In the genomic region with DNA sequence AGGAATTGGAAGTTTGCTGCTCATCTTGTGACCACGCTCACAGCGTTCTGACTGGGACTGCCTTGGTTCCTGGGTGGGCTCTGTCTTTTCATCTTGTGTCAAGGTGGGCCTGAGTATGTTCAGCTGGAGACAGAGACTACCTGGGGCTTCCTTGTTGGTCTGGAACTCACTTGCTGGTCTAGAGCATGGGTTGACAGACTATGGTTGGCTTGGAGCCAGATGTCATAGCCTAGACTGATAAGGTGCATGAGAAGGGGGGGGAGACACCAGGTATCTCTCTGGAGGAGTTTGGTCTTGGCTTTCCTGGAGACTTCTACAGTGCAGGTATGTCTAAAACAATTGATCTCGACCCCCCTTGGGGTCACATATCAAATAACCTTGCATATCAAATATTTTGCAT, we compare ENCODE assay signal across 20 mouse cellular contexts. TPM values are rescaled to one million over a fixed set of nuclear protein-coding genes. Genes with fewer than 3 reads are reported as not detected.
DNase-seq lines count a peak whose midpoint lies in the region; ATAC-seq lines count a peak whose summit lies in the region.
"Had no signal": no experiment of that assay in that cellular context is flagged by ENCODE, and none has a peak within 500 bp of the region (broad histone marks: within the 10 kb centered on the region; RNA-seq: fewer than 3 reads in every experiment).

No protein-coding gene starts in this region.

- no peaks in the 10 kb centered on the region for H3K27me3 ChIP-seq in intestine, embryonic 15.5 days (replicated peaks)
- H3K27me3 ChIP-seq in intestine, embryonic 16.5 days (replicated peaks; ENCODE audit: control insufficient read depth, insufficient read depth, low read length): no peaks in the 10 kb centered on the region
- H3K27me3 ChIP-seq in midbrain, embryonic 11.5 days (ENCODE audit: control insufficient read depth, insufficient read depth, low read length): no peaks in the 10 kb centered on the region
- no peaks in the 10 kb centered on the region for H3K27me3 ChIP-seq in midbrain, embryonic 16.5 days (ENCODE audit: control insufficient read depth, insufficient read depth, low read depth, low read length)
- H3K27me3 ChIP-seq: embryonic facial prominence, embryonic 12.5 days; forebrain, embryonic 13.5 days; forebrain, embryonic 15.5 days; Patski had no signal

- no peak overlapping the region for H3K4me3 ChIP-seq in intestine, embryonic 15.5 days (replicated peaks)
- no peak overlapping the region for H3K4me3 ChIP-seq in intestine, embryonic 16.5 days (ENCODE audit: low read length)
- no peak overlapping the region for H3K4me3 ChIP-seq in midbrain, embryonic 11.5 days (ENCODE audit: low read depth, low read length)
- H3K4me3 ChIP-seq in midbrain, embryonic 16.5 days (ENCODE audit: low read depth, low read length): no peak overlapping the region
- H3K4me3 ChIP-seq: embryonic facial prominence, embryonic 10.5 days; embryonic facial prominence, embryonic 12.5 days; forebrain, embryonic 13.5 days; forebrain, embryonic 15.5 days had no signal

- no peak overlapping the region for H3K4me2 ChIP-seq in intestine, embryonic 15.5 days (replicated peaks)
- H3K4me2 ChIP-seq in intestine, embryonic 16.5 days (ENCODE audit: low read depth, low read length): no peak overlapping the region
- no peak overlapping the region for H3K4me2 ChIP-seq in midbrain, embryonic 11.5 days
- no peak overlapping the region for H3K4me2 ChIP-seq in midbrain, embryonic 16.5 days (ENCODE audit: low read length)
- H3K4me2 ChIP-seq: embryonic facial prominence, embryonic 12.5 days; forebrain, embryonic 13.5 days; forebrain, embryonic 15.5 days had no signal

- intact Hi-C loops in left cerebral cortex, postnatal 10 days (cut with DNase I): no loop called here

- 93% methylated on average over 3 of the region's 3 CpGs for WGBS in intestine, embryonic 15.5 days
- 93% methylated on average over 3 of the region's 3 CpGs for WGBS in intestine, embryonic 16.5 days
- WGBS in midbrain, embryonic 11.5 days: 84% methylated on average over 3 of the region's 3 CpGs
- WGBS in midbrain, embryonic 16.5 days: 84% methylated on average over 3 of the region's 3 CpGs

- H3K4me1 ChIP-seq in intestine, embryonic 15.5 days (replicated peaks): no peaks in the 10 kb centered on the region
- H3K4me1 ChIP-seq in intestine, embryonic 16.5 days (ENCODE audit: control insufficient read depth, insufficient read depth, low read length): no peaks in the 10 kb centered on the region
- H3K4me1 ChIP-seq in midbrain, embryonic 11.5 days (ENCODE audit: control insufficient read depth, insufficient read depth, low read length): no peaks in the 10 kb centered on the region
- no peaks in the 10 kb centered on the region for H3K4me1 ChIP-seq in midbrain, embryonic 16.5 days (ENCODE audit: control insufficient read depth, insufficient read depth, low read length)
- H3K4me1 ChIP-seq: embryonic facial prominence, embryonic 12.5 days; forebrain, embryonic 13.5 days; forebrain, embryonic 15.5 days had no signal

- H3K9ac ChIP-seq in intestine, embryonic 15.5 days: no peak overlapping the region
- H3K9ac ChIP-seq in intestine, embryonic 16.5 days (ENCODE audit: low read depth, low read length): no peak overlapping the region
- no peak overlapping the region for H3K9ac ChIP-seq in midbrain, embryonic 11.5 days (ENCODE audit: low read length)
- H3K9ac ChIP-seq in midbrain, embryonic 16.5 days (ENCODE audit: low read depth, low read length): no peak overlapping the region
- H3K9ac ChIP-seq: embryonic facial prominence, embryonic 12.5 days; forebrain, embryonic 13.5 days; forebrain, embryonic 15.5 days had no signal

- 0 out of 2 replicates have a peak, but pooled peaks have one; percentile 28 for ATAC-seq in intestine, embryonic 15.5 days
- no peak for ATAC-seq in intestine, embryonic 16.5 days
- ATAC-seq in midbrain, embryonic 11.5 days (ENCODE audit: low FRiP score): no peak
- ATAC-seq in midbrain, embryonic 16.5 days: no peak
- peak; percentile 63 for ATAC-seq in megakaryocyte-erythroid progenitor cell, adult 5-6 weeks (replicated peaks; ENCODE audit: low FRiP score, low TSS enrichment, poor library complexity, severe bottlenecking)
- ATAC-seq: activated CD4-positive, CD25-positive, alpha-beta regulatory T cell, adult 4 months; forebrain, embryonic 13.5 days; forebrain, embryonic 15.5 days; Patski had no signal

- H3K9me3 ChIP-seq in intestine, embryonic 15.5 days: no peaks in the 10 kb centered on the region
- no peaks in the 10 kb centered on the region for H3K9me3 ChIP-seq in intestine, embryonic 16.5 days (ENCODE audit: control insufficient read depth, low read length)
- H3K9me3 ChIP-seq in midbrain, embryonic 11.5 days (ENCODE audit: control insufficient read depth, low read length): no peaks in the 10 kb centered on the region
- no peaks in the 10 kb centered on the region for H3K9me3 ChIP-seq in midbrain, embryonic 16.5 days (replicated peaks; ENCODE audit: control insufficient read depth, low read length, poor library complexity, severe bottlenecking)
- H3K9me3 ChIP-seq: embryonic facial prominence, embryonic 12.5 days; forebrain, embryonic 13.5 days; forebrain, embryonic 15.5 days had no signal

- H3K27ac ChIP-seq in intestine, embryonic 15.5 days: no peak overlapping the region
- H3K27ac ChIP-seq in intestine, embryonic 16.5 days (ENCODE audit: low read length): no peak overlapping the region
- no peak overlapping the region for H3K27ac ChIP-seq in midbrain, embryonic 11.5 days (ENCODE audit: low read depth, low read length)
- no peak overlapping the region for H3K27ac ChIP-seq in midbrain, embryonic 16.5 days (ENCODE audit: low read length)
- H3K27ac ChIP-seq: embryonic facial prominence, embryonic 10.5 days; embryonic facial prominence, embryonic 12.5 days; forebrain, embryonic 13.5 days; forebrain, embryonic 15.5 days had no signal

- H3K36me3 ChIP-seq in intestine, embryonic 15.5 days: no peaks in the 10 kb centered on the region
- no peaks in the 10 kb centered on the region for H3K36me3 ChIP-seq in intestine, embryonic 16.5 days (ENCODE audit: control insufficient read depth, insufficient read depth, low read length)
- no peaks in the 10 kb centered on the region for H3K36me3 ChIP-seq in midbrain, embryonic 11.5 days (ENCODE audit: control insufficient read depth, insufficient read depth, low read length)
- no peaks in the 10 kb centered on the region for H3K36me3 ChIP-seq in midbrain, embryonic 16.5 days (ENCODE audit: control insufficient read depth, insufficient read depth, low read length)
- H3K36me3 ChIP-seq: embryonic facial prominence, embryonic 10.5 days; embryonic facial prominence, embryonic 12.5 days; forebrain, embryonic 15.5 days had no signal

- peak; percentile 41 for DNase-seq in midbrain, embryonic 11.5 days (ENCODE audit: low spot score, missing footprints)
- DNase-seq in left cerebral cortex, postnatal 10 days (ENCODE audit: extremely low spot score in 1 of 2, low spot score in 2 of 2): no peak
- DNase-seq: adrenal gland, adult 8-10 months; adrenal gland, postnatal 14 days; adrenal gland, postnatal 36 days; cerebellum, adult 11-12 months; cerebellum, adult 2 months; cerebellum, adult 9-10 months; cerebellum, postnatal 10 days; cerebellum, postnatal 25 days had no signal

RNA-seq across cellular contexts. Expression of a gene that starts 13.4 kb away (rescaled TPM):
- polyA plus RNA-seq in intestine, embryonic 15.5 days (2015; fragmentation: Nextera tagmentation; extraction: Ambion mirVana): 158 and 160 TPM in 2 replicates
- 210 and 253 TPM in 2 replicates for polyA plus RNA-seq in intestine, embryonic 16.5 days (2015; fragmentation: Nextera tagmentation; extraction: Ambion mirVana)
- polyA plus RNA-seq in midbrain, embryonic 11.5 days (2014; fragmentation: Nextera tagmentation; extraction: Ambion mirVana): 30.8 and 31.3 TPM in 2 replicates
- 50.0 and 56.9 TPM in 2 replicates for polyA plus RNA-seq in midbrain, embryonic 16.5 days (2015; fragmentation: Nextera tagmentation; extraction: Ambion mirVana)
- total RNA-seq in megakaryocyte-erythroid progenitor cell, adult 5-6 weeks (2014; fragmentation: Nextera tagmentation): 30.8 and 54.1 TPM in 2 replicates
- total RNA-seq in megakaryocyte-erythroid progenitor cell, adult 5-6 weeks (2017): 29.4 and 43.8 TPM in 2 replicates
- 10 to 100 TPM; 63.9 to 69.9 TPM for total RNA-seq in left cerebral cortex, postnatal 10 days (2021)

Comparison
In these comparisons a context has a peak if more than half of its experiments do, and no peak if none do; other contexts are left out.
1. ATAC-seq: peak in intestine, embryonic 15.5 days (single experiment) and megakaryocyte-erythroid progenitor cell, adult 5-6 weeks (single experiment); none in intestine, embryonic 16.5 days (single experiment), midbrain, embryonic 11.5 days (single experiment) and midbrain, embryonic 16.5 days (single experiment).